Mouse (Mus musculus) cortical plate, adult 2 months (tissue): ENCODE results near the gene Rtn4.

Source experiments
- CTCF ChIP-seq: fragments of 200-500 bp; IDR thresholded peaks from 2 replicates; pipeline ENCODE4 v1.5.1; 2011; ENCODE audit warnings: mild to moderate bottlenecking, control low read depth, low read length; ENCODE audit not compliant: insufficient read depth; ENCODE audit errors: extremely low read depth
- POLR2A ChIP-seq: fragments of 200-500 bp; IDR thresholded peaks from 2 replicates; pipeline ENCODE4 v1.6.1; 2011; ENCODE audit warnings: mild to moderate bottlenecking, low read length, control low read depth; ENCODE audit not compliant: insufficient read depth; ENCODE audit errors: extremely low read depth

DNA sequence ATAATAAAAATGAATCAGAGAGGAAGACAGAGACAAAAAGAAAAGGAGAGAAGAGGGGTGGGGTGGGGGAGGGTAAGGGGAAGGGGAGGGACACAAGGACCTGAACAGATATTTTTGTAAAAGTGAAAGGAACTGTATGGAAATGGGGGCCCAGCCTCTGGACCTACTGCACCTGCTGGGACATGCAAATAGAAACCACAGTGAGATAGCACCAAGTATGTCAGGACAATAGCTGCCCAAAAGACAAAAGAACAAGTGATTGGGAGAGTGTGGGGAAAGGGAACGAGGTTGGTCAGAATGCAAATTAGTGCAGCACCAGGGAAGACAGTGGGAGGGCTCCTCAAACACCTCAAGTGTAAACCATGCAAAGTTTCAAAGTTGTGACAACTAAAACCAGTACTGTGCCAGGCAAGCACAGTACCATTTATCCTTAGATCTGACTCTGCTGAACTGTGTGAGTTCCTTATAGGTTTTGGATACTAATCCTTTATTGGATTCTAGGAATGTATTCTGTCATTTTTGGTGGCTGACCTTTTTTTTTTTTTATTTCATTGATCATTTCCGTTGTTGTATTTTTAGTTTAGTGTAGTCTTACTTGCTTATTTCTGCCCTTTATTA is 86.8 kb downstream of the Rtn4 start:
- TF ChIP-seq CTCF = no peak
- no peak for TF ChIP-seq POLR2A
